Mouse (Mus musculus): ENCODE data around the gene Lcorl. TPM values are rescaled to one million over a fixed set of nuclear protein-coding genes. Genes with fewer than 3 reads are reported as not detected.

Lcorl gene
- 28.0 and 28.3 TPM in 2 replicates for polyA plus RNA-seq (2016; fragmentation: Nextera tagmentation; extraction: Ambion mirVana)

- peaks cover 16% of the 10 kb centered on the region for H3K4me1 ChIP-seq
- WGBS: under 1% methylated on average over 73 of the region's 79 CpGs
- H3K27ac ChIP-seq: peak within 1 kb of the TSS; percentile 99
- H3K9me3 ChIP-seq: no peaks in the 10 kb centered on the region
- no peaks in the 10 kb centered on the region for H3K36me3 ChIP-seq (replicated peaks)
- DNase-seq (ENCODE audit: extremely low spot score, low spot score): peak; percentile 95
- peak within 1 kb of the TSS; percentile 90 for H3K4me3 ChIP-seq
- peaks cover 9% of the 10 kb centered on the region; the same call in 1 of the 2 replicates for H3K27me3 ChIP-seq (ENCODE audit: poor library complexity, severe bottlenecking)
Measured at GRCm38 (mm10) chr5:45857254-45858011, at the start of gene Lcorl. Gene Lcorl, minus strand, starts transcription at chr5:45857615.

GRCm38 (mm10) chr5:45904683-45905082 lies 47.3 kb upstream of the Lcorl start:
- no peak overlapping the region for H3K4me3 ChIP-seq
- H3K9me3 ChIP-seq: no peaks in the 10 kb centered on the region
- no peaks in the 10 kb centered on the region for H3K36me3 ChIP-seq (replicated peaks)
- H3K27me3 ChIP-seq (ENCODE audit: poor library complexity, severe bottlenecking): no peaks in the 10 kb centered on the region
- no peak for DNase-seq (ENCODE audit: extremely low spot score, low spot score)
- H3K4me1 ChIP-seq: no peaks in the 10 kb centered on the region
- 97% methylated on average over 2 of the region's 2 CpGs for WGBS
- no peak overlapping the region for H3K27ac ChIP-seq

- Histone ChIP-seq H3K36me3 (replicated peaks) (no peaks in the 10 kb centered on the region), H3K4me1 (no peaks in the 10 kb centered on the region), H3K4me3 (no peak overlapping the region), H3K27ac (no peak overlapping the region), H3K9me3 (no peaks in the 10 kb centered on the region), H3K27me3 (ENCODE audit: poor library complexity, severe bottlenecking) (no peaks in the 10 kb centered on the region)
- no peak for DNase-seq (ENCODE audit: extremely low spot score, low spot score)
- 79% methylated on average over 3 of the region's 3 CpGs for WGBS
Measured at GRCm38 (mm10) chr5:45903246-45903645, 45.8 kb upstream of the Lcorl start.

- 84% methylated on average over 1 of the region's 1 CpGs for WGBS
- H3K4me1 ChIP-seq: no peaks in the 10 kb centered on the region
- no peaks in the 10 kb centered on the region for H3K36me3 ChIP-seq (replicated peaks)
- DNase-seq (ENCODE audit: extremely low spot score, low spot score): no peak
- no peaks in the 10 kb centered on the region for H3K27me3 ChIP-seq (ENCODE audit: poor library complexity, severe bottlenecking)
- no peak overlapping the region for H3K4me3 ChIP-seq
- no peaks in the 10 kb centered on the region for H3K9me3 ChIP-seq
- no peak overlapping the region for H3K27ac ChIP-seq
Measured at GRCm38 (mm10) chr5:45895362-45895761, 37.9 kb upstream of the Lcorl start.

- H3K4me3 ChIP-seq: no peak overlapping the region
- no peak overlapping the region for H3K27ac ChIP-seq
- no peaks in the 10 kb centered on the region for H3K9me3 ChIP-seq
- H3K4me1 ChIP-seq: no peaks in the 10 kb centered on the region
- DNase-seq (ENCODE audit: extremely low spot score, low spot score): no peak
- WGBS: 88% methylated on average over 3 of the region's 3 CpGs
- H3K36me3 ChIP-seq (replicated peaks): no peaks in the 10 kb centered on the region
- no peaks in the 10 kb centered on the region for H3K27me3 ChIP-seq (ENCODE audit: poor library complexity, severe bottlenecking)
Measured at GRCm38 (mm10) chr5:45893696-45894095, 36.3 kb upstream of the Lcorl start.

- Histone ChIP-seq H3K9me3 (no peaks in the 10 kb centered on the region), H3K27ac (no peak overlapping the region), H3K4me3 (no peak overlapping the region), H3K36me3 (replicated peaks) (no peaks in the 10 kb centered on the region), H3K27me3 (ENCODE audit: poor library complexity, severe bottlenecking) (no peaks in the 10 kb centered on the region), H3K4me1 (no peaks in the 10 kb centered on the region)
- WGBS: 93% methylated on average over 1 of the region's 1 CpGs
- DNase-seq (ENCODE audit: extremely low spot score, low spot score): no peak
Measured at GRCm38 (mm10) chr5:45876328-45876727, 18.9 kb upstream of the Lcorl start.

DNA sequence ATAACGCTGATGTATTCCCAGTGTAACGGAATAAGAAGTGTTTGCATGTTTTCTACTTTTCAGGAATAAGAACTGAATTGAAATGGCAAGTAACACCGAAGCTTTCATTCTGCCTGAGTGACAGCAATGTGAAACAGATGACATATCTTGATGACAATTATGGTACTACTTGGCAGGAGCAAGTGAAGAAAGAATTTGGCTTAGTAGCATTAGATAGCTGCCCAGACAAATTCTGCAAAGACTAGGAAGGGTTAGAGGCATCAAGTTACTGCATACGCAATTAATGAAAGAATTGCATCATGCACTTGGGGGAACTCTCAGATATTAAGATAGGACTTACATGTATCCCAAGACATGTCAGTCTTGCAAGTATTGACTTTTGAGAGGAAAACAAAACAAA lies 18.1 kb upstream of the Lcorl start:
- Histone ChIP-seq H3K4me1 (no peaks in the 10 kb centered on the region), H3K4me3 (no peak overlapping the region), H3K27ac (no peak overlapping the region), H3K36me3 (replicated peaks) (no peaks in the 10 kb centered on the region), H3K27me3 (ENCODE audit: poor library complexity, severe bottlenecking) (no peaks in the 10 kb centered on the region), H3K9me3 (no peaks in the 10 kb centered on the region)
- 90% methylated on average over 4 of the region's 4 CpGs for WGBS
- no peak for DNase-seq (ENCODE audit: extremely low spot score, low spot score)

DNA sequence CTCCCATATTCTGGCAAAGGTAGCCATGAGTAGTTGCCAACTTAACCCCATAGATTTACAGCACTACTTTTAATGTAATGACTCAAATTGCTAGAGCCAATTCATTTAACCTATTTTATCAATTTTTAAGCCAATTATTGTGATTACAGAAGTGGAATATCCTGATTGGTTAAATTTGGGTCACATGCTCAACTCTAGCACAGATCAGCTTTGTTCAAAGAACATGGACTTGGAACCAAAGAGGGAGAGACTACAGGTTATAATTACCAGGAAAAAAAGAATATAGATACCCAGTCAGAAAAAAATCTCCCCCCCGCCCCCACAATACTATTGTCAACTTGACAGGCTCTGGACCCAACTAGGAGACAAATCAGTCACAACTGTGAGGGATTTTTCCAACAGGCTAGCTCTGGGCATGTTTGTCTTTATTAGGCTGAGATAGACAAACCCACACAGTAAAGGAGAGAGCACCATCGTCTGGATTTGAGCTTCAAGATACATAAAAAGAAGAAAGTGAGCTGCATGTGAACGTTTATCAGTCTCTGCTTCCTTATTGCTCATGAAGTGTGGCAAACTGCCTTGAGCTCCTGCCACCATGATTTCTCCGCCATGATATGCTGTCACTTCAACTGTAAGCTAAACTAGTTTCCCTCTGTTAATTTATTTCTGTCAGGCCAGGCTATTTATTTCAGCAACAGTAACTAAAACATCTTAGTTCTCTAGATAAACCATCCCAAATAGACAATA lies 17.0 kb upstream of the Lcorl start:
- no peaks in the 10 kb centered on the region for H3K9me3 ChIP-seq
- H3K36me3 ChIP-seq (replicated peaks): no peaks in the 10 kb centered on the region
- H3K27me3 ChIP-seq (ENCODE audit: poor library complexity, severe bottlenecking): no peaks in the 10 kb centered on the region
- H3K27ac ChIP-seq: no peak overlapping the region
- H3K4me1 ChIP-seq: no peaks in the 10 kb centered on the region
- no peak for DNase-seq (ENCODE audit: extremely low spot score, low spot score)
- no peak overlapping the region for H3K4me3 ChIP-seq
- WGBS: 87% methylated on average over 4 of the region's 4 CpGs

DNA sequence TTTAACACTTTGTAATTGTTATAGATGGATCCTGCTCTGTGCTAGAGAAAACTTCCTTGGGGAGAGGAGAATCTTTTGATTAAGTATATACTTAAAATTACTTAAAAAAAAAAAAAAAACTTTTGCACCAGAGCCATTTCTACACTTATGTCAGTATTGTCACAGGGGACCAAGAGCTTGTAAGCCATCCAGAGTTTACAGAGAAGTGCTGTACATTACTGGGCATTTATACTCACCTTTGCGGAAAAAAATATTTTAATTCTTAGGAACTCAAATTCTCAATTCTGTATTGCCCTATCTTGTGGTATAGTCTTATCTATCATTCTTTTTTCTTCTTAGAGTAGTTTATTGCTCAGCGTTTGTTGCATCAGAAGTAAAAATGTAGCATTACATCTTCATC lies 953 bp upstream of the Lcorl start:
- Histone ChIP-seq H3K36me3 (replicated peaks) (no peaks in the 10 kb centered on the region), H3K4me3 (peak overlapping the region; percentile 90), H3K27me3 (ENCODE audit: poor library complexity, severe bottlenecking) (peaks cover 9% of the 10 kb centered on the region; the same call in 1 of the 2 replicates), H3K9me3 (no peaks in the 10 kb centered on the region), H3K4me1 (peaks cover 16% of the 10 kb centered on the region), H3K27ac (no peak overlapping the region; the same call in 1 of the 2 replicates)
- WGBS: 75% methylated on average over 2 of the region's 2 CpGs
- no peak for DNase-seq (ENCODE audit: extremely low spot score, low spot score)

DNA sequence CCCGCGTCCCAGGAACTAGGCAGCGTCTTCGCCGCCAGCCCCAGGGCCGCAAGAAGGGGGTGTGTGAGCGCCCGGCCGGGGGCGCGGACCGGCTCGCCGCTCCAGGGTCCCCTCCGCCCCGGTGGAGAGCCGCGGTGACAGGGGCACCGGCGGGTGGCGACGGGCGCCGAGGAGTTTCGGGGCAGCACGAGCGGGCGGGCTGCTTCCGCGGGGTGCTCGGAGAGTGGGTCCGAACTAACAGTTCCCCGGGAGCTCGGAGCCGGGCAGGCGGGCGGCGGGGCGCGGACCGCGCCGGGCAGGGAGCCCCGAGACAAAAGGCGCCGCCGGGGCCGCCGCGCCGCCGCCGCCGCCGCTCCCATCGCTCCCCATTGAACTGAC lies 550 bp downstream of the Lcorl start:
- no peak for DNase-seq (ENCODE audit: extremely low spot score, low spot score)
- H3K4me1 ChIP-seq: peaks cover 16% of the 10 kb centered on the region
- H3K27me3 ChIP-seq (ENCODE audit: poor library complexity, severe bottlenecking): peaks cover 9% of the 10 kb centered on the region; the same call in 1 of the 2 replicates
- no peaks in the 10 kb centered on the region for H3K9me3 ChIP-seq
- peak overlapping the region; percentile 99 for H3K27ac ChIP-seq
- WGBS: under 1% methylated on average over 32 of the region's 56 CpGs
- H3K4me3 ChIP-seq: peak overlapping the region; percentile 90
- no peaks in the 10 kb centered on the region for H3K36me3 ChIP-seq (replicated peaks)

DNA sequence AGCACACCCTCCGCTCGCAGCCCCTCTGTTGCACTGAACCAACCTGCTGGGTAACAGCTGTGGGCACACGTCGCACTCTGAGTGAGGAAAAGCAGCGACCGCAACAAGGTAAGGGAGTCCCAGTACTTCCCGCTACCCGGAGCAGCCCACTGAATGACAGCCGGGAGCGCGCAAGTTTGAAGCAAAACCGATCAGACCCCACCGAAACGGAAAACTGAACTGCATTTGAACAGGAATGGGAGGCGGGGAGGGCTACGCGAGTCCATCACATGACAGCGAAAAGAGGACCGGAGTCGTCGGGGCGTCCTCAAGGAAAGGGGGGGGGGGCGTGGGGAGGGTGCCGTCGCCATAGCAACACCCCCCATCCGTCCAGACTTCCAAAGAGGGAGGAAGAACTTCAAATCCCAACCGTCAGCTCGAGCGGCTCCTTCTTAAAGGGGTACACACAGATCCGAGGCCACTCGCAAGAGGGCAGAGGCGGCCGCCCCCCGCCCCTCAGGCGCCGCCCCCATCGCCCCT lies 1.1 kb downstream of the Lcorl start:
- Histone ChIP-seq H3K4me3 (peak overlapping the region; percentile 90), H3K9me3 (no peaks in the 10 kb centered on the region), H3K4me1 (peaks cover 16% of the 10 kb centered on the region), H3K27me3 (ENCODE audit: poor library complexity, severe bottlenecking) (peaks cover 9% of the 10 kb centered on the region; the same call in 1 of the 2 replicates), H3K36me3 (replicated peaks) (no peaks in the 10 kb centered on the region), H3K27ac (peak overlapping the region; percentile 99)
- peak; percentile 79 for DNase-seq (ENCODE audit: extremely low spot score, low spot score)
- WGBS: under 1% methylated on average over 36 of the region's 37 CpGs

DNA sequence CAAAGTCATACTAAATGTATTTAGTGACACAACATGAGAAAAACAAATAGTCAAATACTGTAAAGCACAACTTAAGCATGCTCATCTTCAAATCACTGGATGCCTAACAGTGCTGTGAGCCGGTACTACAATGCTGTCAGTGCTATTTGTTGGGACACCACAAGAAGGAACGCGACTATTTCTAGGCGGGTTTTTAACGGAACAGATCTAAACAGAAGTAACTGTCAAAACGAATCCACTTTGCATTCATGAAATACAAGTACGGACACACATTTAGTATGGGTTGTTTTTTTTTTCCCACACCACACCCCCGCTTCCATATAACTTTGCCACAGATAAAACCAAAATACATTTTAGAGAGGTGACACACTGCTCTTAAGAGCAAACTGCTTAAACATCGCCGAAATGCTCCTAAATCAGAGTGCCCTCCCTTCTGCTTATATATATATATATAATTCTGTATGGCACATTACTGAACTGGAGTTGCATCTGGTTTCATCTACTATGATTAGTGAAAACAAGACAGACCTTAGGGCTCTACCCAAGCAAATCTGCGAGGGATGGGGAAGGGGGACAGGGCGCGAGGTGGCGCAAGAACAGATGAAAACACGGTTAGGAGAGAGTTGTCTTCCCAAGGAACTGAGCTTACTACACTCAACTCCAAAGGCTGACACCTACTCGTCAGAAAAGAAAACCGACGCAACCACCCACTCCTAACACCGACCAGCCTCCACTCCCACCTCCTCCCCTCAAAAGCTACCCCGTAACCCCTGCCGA lies 1.7 kb downstream of the Lcorl start:
- DNase-seq (ENCODE audit: extremely low spot score, low spot score): no peak
- H3K4me1 ChIP-seq: peaks cover 16% of the 10 kb centered on the region
- WGBS: 34% methylated on average over 21 of the region's 21 CpGs
- no peaks in the 10 kb centered on the region for H3K9me3 ChIP-seq
- H3K27me3 ChIP-seq (ENCODE audit: poor library complexity, severe bottlenecking): peaks cover 9% of the 10 kb centered on the region; the same call in 1 of the 2 replicates
- H3K36me3 ChIP-seq (replicated peaks): no peaks in the 10 kb centered on the region
- H3K27ac ChIP-seq: peak overlapping the region; percentile 99
- H3K4me3 ChIP-seq: peak overlapping the region; percentile 90
